9 mouse cellular contexts compared by ENCODE assay signal in genomic region chr1:155809706-155810442, GRCm38 (mm10). TPM values are rescaled to one million over a fixed set of nuclear protein-coding genes. Genes with fewer than 3 reads are reported as not detected.
DNase-seq lines count a peak whose midpoint lies in the region; ATAC-seq and TF ChIP-seq lines count a peak whose summit lies in the region.
"Had no signal": no experiment of that assay in that cellular context is flagged by ENCODE, and none has a peak within 500 bp of the region (broad histone marks: within the 10 kb centered on the region; RNA-seq: fewer than 3 reads in every experiment).

No protein-coding gene starts in this region.

- H3K4me2 ChIP-seq in kidney, postnatal 0 days (ENCODE audit: low read length), result 0 out of 2 replicates have a peak overlapping the region, but pooled peaks have one; percentile 6
- H3K4me2 ChIP-seq in hindbrain, embryonic 12.5 days (replicated peaks), result peak overlapping the region; percentile 65
- H3K4me2 ChIP-seq in kidney, embryonic 16.5 days (replicated peaks; ENCODE audit: low read depth, low read length), result no peak overlapping the region

- no peak for DNase-seq in kidney, postnatal 0 days (ENCODE audit: low spot score)
- DNase-seq in kidney, adult 8-10 months, result no peak
- DNase-seq in embryo, embryonic 10.5 days (ENCODE audit: low spot score), result peak; percentile 23
- DNase-seq in lung, postnatal 36 days, result peak; percentile 82
- no peak for DNase-seq in layer of hippocampus, adult 9-10 months (ENCODE audit: low spot score)
- DNase-seq in right cerebral cortex, postnatal 14 days, result no peak

- no peak for ATAC-seq in kidney, postnatal 0 days (replicated peaks; ENCODE audit: low FRiP score, low read depth)
- no peak for ATAC-seq in hindbrain, embryonic 12.5 days (ENCODE audit: low FRiP score)
- ATAC-seq in kidney, embryonic 16.5 days (ENCODE audit: low FRiP score, low TSS enrichment), result no peak
- ATAC-seq: Patski had no signal

- H3K27me3 ChIP-seq in kidney, postnatal 0 days (ENCODE audit: insufficient read depth, low read length), result no peaks in the 10 kb centered on the region
- 0 out of 2 replicates have a peak, but pooled peaks cover 8% of the 10 kb centered on the region for H3K27me3 ChIP-seq in hindbrain, embryonic 12.5 days
- no peaks in the 10 kb centered on the region for H3K27me3 ChIP-seq in kidney, embryonic 16.5 days (ENCODE audit: insufficient read depth, low read length)
- H3K27me3 ChIP-seq: Patski had no signal

- no peaks in the 10 kb centered on the region for H3K36me3 ChIP-seq in kidney, postnatal 0 days (ENCODE audit: insufficient read depth, low read length)
- H3K36me3 ChIP-seq in hindbrain, embryonic 12.5 days, result no peaks in the 10 kb centered on the region
- no peaks in the 10 kb centered on the region for H3K36me3 ChIP-seq in kidney, embryonic 16.5 days (ENCODE audit: insufficient read depth, low read length)

- 57% methylated on average over 10 of the region's 10 CpGs for WGBS in kidney, postnatal 0 days
- WGBS in hindbrain, embryonic 12.5 days, result 66% methylated on average over 10 of the region's 10 CpGs
- 63% methylated on average over 10 of the region's 10 CpGs for WGBS in kidney, embryonic 16.5 days

- 0 out of 2 replicates have a peak, but pooled peaks cover 7% of the 10 kb centered on the region for H3K4me1 ChIP-seq in kidney, postnatal 0 days (replicated peaks; ENCODE audit: insufficient read depth, low read length)
- peaks cover 21% of the 10 kb centered on the region for H3K4me1 ChIP-seq in hindbrain, embryonic 12.5 days
- H3K4me1 ChIP-seq in kidney, embryonic 16.5 days (ENCODE audit: insufficient read depth, low read length), result peaks cover 17% of the 10 kb centered on the region

- no peaks in the 10 kb centered on the region for H3K9me3 ChIP-seq in kidney, postnatal 0 days (replicated peaks; ENCODE audit: low read length)
- H3K9me3 ChIP-seq in hindbrain, embryonic 12.5 days (replicated peaks), result no peaks in the 10 kb centered on the region
- no peaks in the 10 kb centered on the region for H3K9me3 ChIP-seq in kidney, embryonic 16.5 days (ENCODE audit: low read length)

- no peak overlapping the region for H3K4me3 ChIP-seq in kidney, postnatal 0 days (replicated peaks; ENCODE audit: low read depth, low read length)
- H3K4me3 ChIP-seq in hindbrain, embryonic 12.5 days, result no peak overlapping the region
- H3K4me3 ChIP-seq in kidney, embryonic 16.5 days (ENCODE audit: low read length), result no peak overlapping the region

- no peak overlapping the region for H3K9ac ChIP-seq in kidney, postnatal 0 days (ENCODE audit: low read depth, low read length)
- H3K9ac ChIP-seq in hindbrain, embryonic 12.5 days, result no peak overlapping the region
- no peak overlapping the region for H3K9ac ChIP-seq in kidney, embryonic 16.5 days (replicated peaks; ENCODE audit: low read length)

- H3K27ac ChIP-seq in kidney, postnatal 0 days, result no peak overlapping the region
- peak overlapping the region; percentile 17; the same call in 1 of the 2 replicates for H3K27ac ChIP-seq in hindbrain, embryonic 12.5 days
- H3K27ac ChIP-seq in kidney, embryonic 16.5 days (ENCODE audit: low read length), result no peak overlapping the region

- no peak for TF ChIP-seq CTCF in kidney, postnatal 0 days (IDR thresholded peaks at IDR 0.05; ENCODE audit: low read depth)

RNA-seq across cellular contexts. Expression of gene Qsox1, which starts 2.8 kb away (rescaled TPM):
- 28.5 and 30.0 TPM in 2 replicates for polyA plus RNA-seq in kidney, postnatal 0 days (2015; fragmentation: Nextera tagmentation; extraction: Ambion mirVana)
- 26.6 and 27.6 TPM in 2 replicates for polyA plus RNA-seq in hindbrain, embryonic 12.5 days (2016; fragmentation: Nextera tagmentation; extraction: Ambion mirVana)
- 33.3 and 34.0 TPM in 2 replicates for polyA plus RNA-seq in kidney, embryonic 16.5 days (2015; fragmentation: Nextera tagmentation; extraction: Ambion mirVana)

RNA-seq across cellular contexts. Expression of gene Lhx4, which starts 58.4 kb away (rescaled TPM):
- not detected in 2 replicates for polyA plus RNA-seq in kidney, postnatal 0 days (2015; fragmentation: Nextera tagmentation; extraction: Ambion mirVana)
- polyA plus RNA-seq in hindbrain, embryonic 12.5 days (2016; fragmentation: Nextera tagmentation; extraction: Ambion mirVana), result 8.6 and 9.7 TPM in 2 replicates
- not detected in 2 replicates for polyA plus RNA-seq in kidney, embryonic 16.5 days (2015; fragmentation: Nextera tagmentation; extraction: Ambion mirVana)
- polyA plus RNA-seq: Patski had no signal

Comparison
In these comparisons a context has a peak if more than half of its experiments do, and no peak if none do; other contexts are left out.
1. DNase-seq: peak in embryo, embryonic 10.5 days (single experiment) and lung, postnatal 36 days (single experiment); none in kidney, postnatal 0 days (single experiment), kidney, adult 8-10 months (0 of 2), layer of hippocampus, adult 9-10 months (single experiment) and right cerebral cortex, postnatal 14 days (single experiment).